In genomic region chr10:78366195-78366834, GRCm38 (mm10) we compare ENCODE assay signal across 10 mouse cellular contexts. TPM values are rescaled to one million over a fixed set of nuclear protein-coding genes. Genes with fewer than 3 reads are reported as not detected.
DNase-seq lines count a peak whose midpoint lies in the region; ATAC-seq and TF ChIP-seq lines count a peak whose summit lies in the region.
"Had no signal": no experiment of that assay in that cellular context is flagged by ENCODE, and none has a peak within 500 bp of the region (broad histone marks: within the 10 kb centered on the region; RNA-seq: fewer than 3 reads in every experiment).

No protein-coding gene starts in this region.

- ATAC-seq in heart, embryonic 16.5 days (replicated peaks; ENCODE audit: extremely low read depth, insufficient read depth, low FRiP score) = no peak
- no peak for ATAC-seq in frontal cortex, adult (ENCODE audit: low TSS enrichment)

- 30% methylated on average over 5 of the region's 5 CpGs for WGBS in heart, embryonic 16.5 days

- in situ Hi-C loops in ES-E14 (cut with MboI; ENCODE audit: low sequenced_read_pairs in 2 of 2, unreplicated experiment in 2 of 2) = no loop called here

- no peaks in the 10 kb centered on the region for H3K9me3 ChIP-seq in heart, embryonic 16.5 days (replicated peaks; ENCODE audit: control insufficient read depth, low read length)
- H3K9me3 ChIP-seq in ES-E14 (ENCODE audit: control insufficient read depth, insufficient read depth, low read depth, low read length) = no peaks in the 10 kb centered on the region

- peak overlapping the region; percentile 37; the same call in 1 of the 2 replicates for H3K4me2 ChIP-seq in heart, embryonic 16.5 days (ENCODE audit: low read depth, low read length)

- H3K36me3 ChIP-seq in heart, embryonic 16.5 days (ENCODE audit: control insufficient read depth, insufficient read depth) = no peaks in the 10 kb centered on the region
- no peaks in the 10 kb centered on the region for H3K36me3 ChIP-seq in ES-E14 (ENCODE audit: control insufficient read depth, insufficient read depth, low read length, poor library complexity, severe bottlenecking)

- H3K27ac ChIP-seq in heart, embryonic 16.5 days (ENCODE audit: low read length) = no peak overlapping the region; the same call in 1 of the 2 replicates
- peak overlapping the region; percentile 91 for H3K27ac ChIP-seq in ES-E14 (ENCODE audit: insufficient read depth, low read depth, low read length, poor library complexity, severe bottlenecking)

- DNase-seq in heart, adult 9 months (ENCODE audit: low spot score in 2 of 2) = no peak
- DNase-seq in 3134 (ENCODE audit: extremely low read depth, insufficient read length, low spot score) (peak; percentile 27), ES-E14 (ENCODE audit: low read depth, low spot score) (peak; percentile 58), liver (peak; percentile 48)
- no peak for DNase-seq in thymus, postnatal 10 days (ENCODE audit: low spot score in 2 of 2)
- DNase-seq: adrenal gland, adult 2 months; cerebellum, adult 18-20 months; midbrain, embryonic 14.5 days had no signal

- no peak overlapping the region for H3K4me3 ChIP-seq in heart, embryonic 16.5 days (ENCODE audit: low read length)
- peak overlapping the region; percentile 8 to 57; a peak in 3 of 4 replicates for H3K4me3 ChIP-seq in ES-E14 (ENCODE audit: insufficient read depth in 1 of 2, low read depth in 1 of 2, low read length in 2 of 2, poor library complexity in 1 of 2, severe bottlenecking in 1 of 2)

- no peaks in the 10 kb centered on the region for H3K27me3 ChIP-seq in heart, embryonic 16.5 days (ENCODE audit: control insufficient read depth, insufficient read depth, low read length)

- H3K9ac ChIP-seq in heart, embryonic 16.5 days (ENCODE audit: low read length) = no peak overlapping the region
- peak overlapping the region; percentile 23 for H3K9ac ChIP-seq in ES-E14 (ENCODE audit: insufficient read depth, low read depth, low read length, poor library complexity, severe bottlenecking)

- H3K4me1 ChIP-seq in heart, embryonic 16.5 days (ENCODE audit: control insufficient read depth, insufficient read depth, low read length) = peaks cover 19% of the 10 kb centered on the region
- H3K4me1 ChIP-seq in ES-E14 (ENCODE audit: control insufficient read depth in 2 of 2, insufficient read depth in 2 of 2, low read length in 2 of 2, poor library complexity in 1 of 2) = peaks cover 19 to 30% of the 10 kb centered on the region in 2 experiments

TF ChIP-seq in ES-E14, 5 proteins besides CTCF, POLR2A, EP300 and RAD21:
- no peak for TF ChIP-seq MAFK (IDR thresholded peaks at IDR 0.05; ENCODE audit: insufficient read depth, low read depth, low read length)
- 0 out of 2 replicates have a peak, but pooled peaks have one; percentile 44 for TF ChIP-seq CHD2 (IDR thresholded peaks at IDR 0.05; ENCODE audit: low read depth, low read length)
- TF ChIP-seq ZC3H11A (IDR thresholded peaks at IDR 0.05; ENCODE audit: borderline replicate concordance, low read depth, low read length) = no peak
- TF ChIP-seq HCFC1 (IDR thresholded peaks at IDR 0.05; ENCODE audit: borderline replicate concordance, insufficient read depth, low read length) = no peak
- peak; percentile 90 for TF ChIP-seq ZNF384 (IDR thresholded peaks at IDR 0.05; ENCODE audit: low read depth, low read length)

RNA-seq across cellular contexts. Expression of gene Agpat3, which starts 14.0 kb away (rescaled TPM):
- 56.6 and 69.5 TPM in 2 replicates for polyA plus RNA-seq in heart, embryonic 16.5 days (2015; fragmentation: Nextera tagmentation; extraction: Ambion mirVana)
- total RNA-seq in ES-E14 (2012; rRNA removed) = 52.0 and 54.0 TPM in 2 replicates

RNA-seq across cellular contexts. Expression of gene Rrp1, which starts 46.5 kb away (rescaled TPM):
- polyA plus RNA-seq in heart, embryonic 16.5 days (2015; fragmentation: Nextera tagmentation; extraction: Ambion mirVana) = 244 and 285 TPM in 2 replicates
- total RNA-seq in ES-E14 (2012; rRNA removed) = 161 and 182 TPM in 2 replicates

RNA-seq across cellular contexts. Expression of gene Cstb, which starts 59.2 kb away (rescaled TPM):
- polyA plus RNA-seq in heart, embryonic 16.5 days (2015; fragmentation: Nextera tagmentation; extraction: Ambion mirVana) = 148 and 222 TPM in 2 replicates
- 110 and 150 TPM in 2 replicates for total RNA-seq in ES-E14 (2012; rRNA removed)

Comparison
In these comparisons a context has a peak if more than half of its experiments do, and no peak if none do; other contexts are left out.
1. DNase-seq: peak in 3134 (single experiment), ES-E14 (single experiment) and liver (single experiment); none in heart, adult 9 months (0 of 2) and thymus, postnatal 10 days (0 of 2).